Comparison of ENCODE assay signal across 7 mouse cellular contexts in genomic region chr7:4865090-4865489, GRCm38 (mm10). TPM values are rescaled to one million over a fixed set of nuclear protein-coding genes. Genes with fewer than 3 reads are reported as not detected.
DNase-seq lines count a peak whose midpoint lies in the region; ATAC-seq lines count a peak whose summit lies in the region.

No protein-coding gene starts in this region.

- DNase-seq in 3T3-L1 (ENCODE audit: low read depth, low spot score) (peak; percentile 64), A20 (ENCODE audit: low read depth, low spot score) (peak; percentile 85)
- peak; percentile 59 to 68 for DNase-seq in cerebellum, postnatal 25 days
- peak; percentile 50 to 71 for DNase-seq in kidney, postnatal 4 days
- DNase-seq in midbrain, embryonic 10.5 days (ENCODE audit: low spot score), result peak; percentile 46
- DNase-seq in thymus, postnatal 25 days, result peak; percentile 55

- H3K36me3 ChIP-seq in heart, embryonic 16.5 days (ENCODE audit: control insufficient read depth, insufficient read depth), result no peaks in the 10 kb centered on the region
- H3K36me3 ChIP-seq in midbrain, embryonic 10.5 days, result no peaks in the 10 kb centered on the region

- H3K27ac ChIP-seq in heart, embryonic 16.5 days (ENCODE audit: low read length), result no peak overlapping the region
- peak overlapping the region; percentile 89 for H3K27ac ChIP-seq in midbrain, embryonic 10.5 days (replicated peaks)

- H3K4me3 ChIP-seq in heart, embryonic 16.5 days (ENCODE audit: low read length), result peak overlapping the region; percentile 63; the same call in 1 of the 2 replicates
- peak overlapping the region; percentile 56 for H3K4me3 ChIP-seq in midbrain, embryonic 10.5 days

- H3K4me1 ChIP-seq in heart, embryonic 16.5 days (ENCODE audit: control insufficient read depth, insufficient read depth, low read length), result peaks cover 19% of the 10 kb centered on the region
- peaks cover 17% of the 10 kb centered on the region for H3K4me1 ChIP-seq in midbrain, embryonic 10.5 days

- H3K27me3 ChIP-seq in heart, embryonic 16.5 days (ENCODE audit: control insufficient read depth, insufficient read depth, low read length), result no peaks in the 10 kb centered on the region
- no peaks in the 10 kb centered on the region for H3K27me3 ChIP-seq in midbrain, embryonic 10.5 days (ENCODE audit: low read depth, poor library complexity, severe bottlenecking)

- WGBS in heart, embryonic 16.5 days, result 71% methylated on average over 5 of the region's 5 CpGs
- 65% methylated on average over 5 of the region's 5 CpGs for WGBS in midbrain, embryonic 10.5 days

- H3K9me3 ChIP-seq in heart, embryonic 16.5 days (replicated peaks; ENCODE audit: control insufficient read depth, low read length), result no peaks in the 10 kb centered on the region
- H3K9me3 ChIP-seq in midbrain, embryonic 10.5 days (replicated peaks), result no peaks in the 10 kb centered on the region; the same call in 1 of the 2 replicates

- peak overlapping the region; percentile 80; the same call in 1 of the 2 replicates for H3K4me2 ChIP-seq in heart, embryonic 16.5 days (ENCODE audit: low read depth, low read length)

- no peak overlapping the region for H3K9ac ChIP-seq in heart, embryonic 16.5 days (ENCODE audit: low read length)

- ATAC-seq in heart, embryonic 16.5 days (replicated peaks; ENCODE audit: extremely low read depth, insufficient read depth, low FRiP score), result no peak

RNA-seq across cellular contexts. Expression of gene Isoc2b, which starts 5.0 kb away (rescaled TPM):
- 5.6 and 6.3 TPM in 2 replicates for polyA plus RNA-seq in heart, embryonic 16.5 days (2015; fragmentation: Nextera tagmentation; extraction: Ambion mirVana)
- 2.8 and 4.1 TPM in 2 replicates for polyA plus RNA-seq in midbrain, embryonic 10.5 days (2016; fragmentation: Nextera tagmentation; extraction: Ambion mirVana)

RNA-seq across cellular contexts. Expression of gene Isoc2a, which starts 11.9 kb away (rescaled TPM):
- 2.0 and 2.1 TPM in 2 replicates for polyA plus RNA-seq in heart, embryonic 16.5 days (2015; fragmentation: Nextera tagmentation; extraction: Ambion mirVana)
- polyA plus RNA-seq in midbrain, embryonic 10.5 days (2016; fragmentation: Nextera tagmentation; extraction: Ambion mirVana), result 0.64 and 0.70 TPM in 2 replicates

RNA-seq across cellular contexts. Expression of gene Shisa7, which starts 20.6 kb away (rescaled TPM):
- 0.05 and 0.07 TPM in 2 replicates for polyA plus RNA-seq in heart, embryonic 16.5 days (2015; fragmentation: Nextera tagmentation; extraction: Ambion mirVana)
- polyA plus RNA-seq in midbrain, embryonic 10.5 days (2016; fragmentation: Nextera tagmentation; extraction: Ambion mirVana), result 0.28 and 1.1 TPM in 2 replicates

RNA-seq across cellular contexts. Expression of gene Gm36210, which starts 41.2 kb away (rescaled TPM):
- 0.11 TPM in 1 of 2 replicates, not detected in the other for polyA plus RNA-seq in heart, embryonic 16.5 days (2015; fragmentation: Nextera tagmentation; extraction: Ambion mirVana)
- 0.20 TPM in 1 of 2 replicates, not detected in the other for polyA plus RNA-seq in midbrain, embryonic 10.5 days (2016; fragmentation: Nextera tagmentation; extraction: Ambion mirVana)

RNA-seq across cellular contexts. Expression of gene Zfp628, which starts 49.9 kb away (rescaled TPM):
- 2.2 and 2.5 TPM in 2 replicates for polyA plus RNA-seq in heart, embryonic 16.5 days (2015; fragmentation: Nextera tagmentation; extraction: Ambion mirVana)
- polyA plus RNA-seq in midbrain, embryonic 10.5 days (2016; fragmentation: Nextera tagmentation; extraction: Ambion mirVana), result 4.3 and 4.7 TPM in 2 replicates
